Mouse (Mus musculus): Measurements from ENCODE around the gene Nudt22.

Gene Nudt22

DNA sequence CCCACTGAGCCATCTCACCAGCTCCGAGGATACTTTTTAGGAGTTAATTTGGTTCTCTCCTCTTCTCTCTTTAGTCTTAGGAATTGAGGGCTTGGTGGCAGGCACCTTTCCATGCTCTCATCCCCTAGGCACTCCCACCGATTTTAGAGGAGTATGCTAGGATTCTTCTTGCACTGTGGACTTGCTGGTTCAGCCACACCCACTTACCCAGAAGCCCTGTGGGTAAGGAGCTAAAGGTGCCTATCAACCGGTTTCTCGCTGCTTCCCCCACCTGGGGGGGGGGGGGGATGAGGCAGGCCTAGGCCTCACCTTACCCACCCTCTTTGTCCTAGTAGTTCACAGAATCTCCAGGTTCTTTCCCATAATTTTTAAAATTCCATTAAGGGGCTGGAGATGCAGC lies 48.2 kb downstream of the Nudt22 start:
- DNase-seq, result no peak

DNA sequence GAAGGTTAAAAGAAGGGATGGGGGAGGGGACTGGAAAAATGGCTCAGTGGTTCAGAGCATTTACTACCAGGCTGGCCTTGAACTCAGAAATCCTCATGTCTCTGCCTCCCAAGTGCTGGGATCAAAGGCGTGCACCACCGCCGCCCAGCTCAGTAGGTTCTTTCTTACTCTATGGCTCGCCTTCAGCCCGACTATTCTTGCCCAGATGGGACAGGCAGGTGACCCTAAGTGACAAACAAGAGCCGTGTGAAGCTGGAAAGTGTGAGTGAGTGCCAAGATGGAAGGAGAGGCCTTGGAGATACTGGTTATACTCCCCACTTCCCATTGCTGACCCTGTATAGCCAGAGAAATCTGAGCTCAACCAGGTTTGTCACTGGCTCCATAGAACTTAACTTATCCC lies 52.2 kb downstream of the Nudt22 start:
- no peak for DNase-seq
